Mouse (Mus musculus) limb, embryonic 12.5 days (tissue): ENCODE measurements around the gene Dyrk4. TPM values are rescaled to one million over a fixed set of nuclear protein-coding genes. Genes with fewer than 3 reads are reported as not detected.

Experiments used
- ATAC-seq: fragments of 200-750 bp; cut with Nextera tagmentation; 2 replicates; pipeline ENCODE4 v1.8.0; 2017; ENCODE audit warnings: low read depth, moderate TSS enrichment; ENCODE audit not compliant: insufficient number of reproducible peaks, insufficient read depth, low FRiP score, low TSS enrichment
- H3K27ac ChIP-seq: fragments of 300-500 bp; sonication (generic); 2 replicates; pipeline ENCODE4 v1.5.1; 2016; ENCODE audit warnings: mild to moderate bottlenecking, moderate library complexity
- H3K27me3 ChIP-seq: fragments of 300-500 bp; sonication (generic); 2 replicates; pipeline ENCODE4 v1.6.1; 2016; ENCODE audit warnings: mild to moderate bottlenecking, moderate library complexity
- H3K36me3 ChIP-seq: fragments of 300-500 bp; sonication (generic); 2 replicates; pipeline ENCODE4 v1.6.1; 2016; ENCODE audit warnings: mild to moderate bottlenecking, moderate library complexity
- H3K4me1 ChIP-seq: fragments of 300-500 bp; sonication (generic); replicated peaks from 2 replicates; pipeline ENCODE4 v1.6.1; 2016
- H3K4me2 ChIP-seq: fragments of 300-500 bp; sonication (generic); 2 replicates; pipeline ENCODE4 v1.6.1; 2016; ENCODE audit warnings: mild to moderate bottlenecking, moderate library complexity
- H3K4me3 ChIP-seq: fragments of 300-500 bp; sonication (generic); replicated peaks from 2 replicates; pipeline ENCODE4 v1.5.1; 2016; ENCODE audit warnings: mild to moderate bottlenecking
- H3K9ac ChIP-seq: fragments of 300-500 bp; sonication (generic); replicated peaks from 2 replicates; pipeline ENCODE4 v1.6.1; 2016; ENCODE audit warnings: mild to moderate bottlenecking, moderate library complexity
- H3K9me3 ChIP-seq: fragments of 300-500 bp; sonication (generic); 2 replicates; pipeline ENCODE4 v1.6.1; 2016; ENCODE audit warnings: mild to moderate bottlenecking, moderate library complexity
- WGBS: fragments of 180-500 bp; shearing (Covaris S2); methylation state at CpG from one replicate; pipeline ENCODE4 v1.1.7; 2016; 5-methylcytosine and 5-hydroxymethylcytosine counted together
- polyA plus RNA-seq: library from polyadenylated mRNA; unstranded; fragments of >200 nt; fragmentation: Nextera tagmentation; extraction: Ambion mirVana; gene quantifications from 2 replicates; pipeline ENCODE4 v1.2.1, GENCODE M21; 2016

Gene Dyrk4
- polyA plus RNA-seq, 1 experiment from 2014 or later, result not detected

- Histone ChIP-seq H3K36me3 (peaks cover 18% of the 10 kb centered on the region), H3K4me2 (peak overlapping the region; percentile 95), H3K27ac (no peak overlapping the region), H3K27me3 (no peaks in the 10 kb centered on the region), H3K4me3 (peak overlapping the region; percentile 75), H3K4me1 (peaks cover 30% of the 10 kb centered on the region), H3K9me3 (no peaks in the 10 kb centered on the region), H3K9ac (0 out of 2 replicates have a peak overlapping the region, but pooled peaks have one; percentile 84)
- no peak for ATAC-seq
- WGBS, result 82% methylated on average over 2 of the region's 2 CpGs
Measured at GRCm38 (mm10) chr6:126938047-126938446, 16.4 kb upstream of the Dyrk4 start.

DNA sequence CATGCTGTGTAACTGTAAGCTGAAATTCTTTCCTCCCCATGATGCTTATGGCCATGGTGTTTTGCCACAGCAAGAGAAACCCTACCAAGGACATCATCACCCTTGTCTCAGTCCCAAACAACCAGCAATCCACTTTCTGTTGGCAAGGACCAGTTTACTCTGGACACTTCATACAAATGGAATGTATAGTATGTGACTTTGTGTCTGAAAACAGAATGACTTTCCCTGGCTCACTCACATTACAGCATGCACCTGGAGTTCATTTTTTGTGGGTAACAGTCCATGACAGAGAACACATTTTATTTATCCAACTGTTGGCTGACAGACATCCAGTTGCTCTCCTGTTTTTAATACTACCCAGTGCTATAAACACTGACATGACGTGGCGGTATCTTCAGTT is 11.3 kb upstream of the Dyrk4 start:
- no peak overlapping the region for H3K4me3 ChIP-seq
- 78% methylated on average over 2 of the region's 2 CpGs for WGBS
- no peak overlapping the region for H3K27ac ChIP-seq
- H3K27me3 ChIP-seq, result no peaks in the 10 kb centered on the region
- no peaks in the 10 kb centered on the region for H3K9me3 ChIP-seq
- H3K9ac ChIP-seq, result no peak overlapping the region
- peaks cover 7% of the 10 kb centered on the region; the same call in 1 of the 2 replicates for H3K4me1 ChIP-seq
- H3K4me2 ChIP-seq, result no peak overlapping the region
- peaks cover 58% of the 10 kb centered on the region for H3K36me3 ChIP-seq
- ATAC-seq, result no peak

DNA sequence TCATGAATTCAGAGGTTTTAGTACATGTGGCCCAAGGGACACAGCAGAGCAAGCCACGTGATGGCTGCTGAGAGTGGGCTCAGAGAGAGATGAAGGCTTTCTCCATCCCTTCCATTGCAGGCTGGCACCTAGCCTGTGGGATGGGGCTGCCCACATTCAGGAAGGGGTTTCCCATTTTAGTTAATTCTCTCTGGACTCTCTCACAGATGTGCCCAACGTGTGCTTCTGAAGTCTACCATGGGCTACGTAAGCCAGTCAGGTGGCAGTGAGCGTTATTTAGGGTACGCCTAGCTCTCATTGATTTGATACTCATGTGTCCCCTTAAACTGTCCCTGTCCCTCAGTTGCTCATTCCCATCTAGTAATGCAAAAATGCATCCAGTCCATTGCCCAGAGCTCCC is 6.7 kb downstream of the Dyrk4 start:
- H3K27ac ChIP-seq, result no peak overlapping the region
- H3K4me2 ChIP-seq, result no peak overlapping the region
- no peak overlapping the region for H3K4me3 ChIP-seq
- H3K9me3 ChIP-seq, result no peaks in the 10 kb centered on the region
- H3K9ac ChIP-seq, result no peak overlapping the region
- no peak for ATAC-seq
- 0 out of 2 replicates have a peak, but pooled peaks cover 4% of the 10 kb centered on the region for H3K27me3 ChIP-seq
- no peaks in the 10 kb centered on the region for H3K4me1 ChIP-seq
- WGBS, result 77% methylated on average over 5 of the region's 5 CpGs
- no peaks in the 10 kb centered on the region for H3K36me3 ChIP-seq

- no peaks in the 10 kb centered on the region for H3K27me3 ChIP-seq
- no peak overlapping the region for H3K27ac ChIP-seq
- no peaks in the 10 kb centered on the region for H3K36me3 ChIP-seq
- H3K9ac ChIP-seq, result no peak overlapping the region
- H3K4me1 ChIP-seq, result no peaks in the 10 kb centered on the region
- H3K4me3 ChIP-seq, result no peak overlapping the region
- ATAC-seq, result no peak
- H3K4me2 ChIP-seq, result no peak overlapping the region
- no peaks in the 10 kb centered on the region for H3K9me3 ChIP-seq
- WGBS, result 80% methylated on average over 4 of the region's 4 CpGs
Measured at GRCm38 (mm10) chr6:126910727-126911126, 10.9 kb downstream of the Dyrk4 start.

DNA sequence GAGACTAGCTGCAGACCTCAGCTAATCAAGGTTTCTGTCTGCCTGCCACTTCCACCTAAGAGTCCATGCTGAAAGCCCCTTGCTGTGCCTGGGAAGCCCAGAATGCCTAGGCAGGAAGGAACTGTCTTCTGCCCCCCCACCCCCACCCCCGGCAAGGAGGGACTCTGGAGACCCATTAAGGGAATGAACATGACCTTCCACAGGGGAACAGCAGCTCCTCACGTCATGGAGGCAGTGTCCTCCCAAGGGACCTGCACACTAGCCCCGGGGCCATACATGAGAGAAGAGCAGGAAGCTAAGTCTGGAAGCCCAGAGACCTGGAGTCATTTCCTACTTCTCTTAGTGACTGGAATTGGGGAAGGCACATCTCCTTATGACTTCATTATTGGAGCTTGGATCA is 13.8 kb downstream of the Dyrk4 start:
- 75% methylated on average over 3 of the region's 3 CpGs for WGBS
- Histone ChIP-seq H3K9me3 (no peaks in the 10 kb centered on the region), H3K9ac (no peak overlapping the region), H3K4me2 (no peak overlapping the region), H3K27ac (no peak overlapping the region), H3K27me3 (no peaks in the 10 kb centered on the region), H3K4me1 (no peaks in the 10 kb centered on the region), H3K4me3 (no peak overlapping the region), H3K36me3 (no peaks in the 10 kb centered on the region)
- ATAC-seq, result no peak

DNA sequence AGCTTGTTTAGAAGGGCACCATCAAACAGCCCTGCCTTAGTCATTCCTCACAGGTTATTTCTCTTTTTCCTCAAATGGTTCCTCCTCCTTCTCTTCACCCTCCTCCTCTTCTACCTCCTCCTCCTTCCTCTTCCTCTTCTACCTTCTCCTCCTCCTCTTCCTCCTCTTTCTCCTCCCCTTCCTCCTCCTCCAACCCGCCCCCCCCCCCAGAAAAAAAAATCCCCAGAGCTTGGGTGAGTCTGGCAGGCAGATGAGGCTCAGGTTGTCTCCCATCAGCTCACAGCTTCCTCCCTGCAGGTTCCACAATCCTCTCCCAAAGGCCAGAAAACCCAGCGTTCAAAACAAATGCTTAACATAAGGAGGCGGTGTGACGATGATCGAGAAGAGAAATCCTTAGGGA is 14.3 kb downstream of the Dyrk4 start:
- H3K4me2 ChIP-seq, result no peak overlapping the region
- no peaks in the 10 kb centered on the region for H3K36me3 ChIP-seq
- H3K4me3 ChIP-seq, result no peak overlapping the region
- 76% methylated on average over 4 of the region's 5 CpGs for WGBS
- no peaks in the 10 kb centered on the region for H3K9me3 ChIP-seq
- no peak for ATAC-seq
- no peak overlapping the region for H3K27ac ChIP-seq
- no peak overlapping the region for H3K9ac ChIP-seq
- no peaks in the 10 kb centered on the region for H3K27me3 ChIP-seq
- no peaks in the 10 kb centered on the region for H3K4me1 ChIP-seq

DNA sequence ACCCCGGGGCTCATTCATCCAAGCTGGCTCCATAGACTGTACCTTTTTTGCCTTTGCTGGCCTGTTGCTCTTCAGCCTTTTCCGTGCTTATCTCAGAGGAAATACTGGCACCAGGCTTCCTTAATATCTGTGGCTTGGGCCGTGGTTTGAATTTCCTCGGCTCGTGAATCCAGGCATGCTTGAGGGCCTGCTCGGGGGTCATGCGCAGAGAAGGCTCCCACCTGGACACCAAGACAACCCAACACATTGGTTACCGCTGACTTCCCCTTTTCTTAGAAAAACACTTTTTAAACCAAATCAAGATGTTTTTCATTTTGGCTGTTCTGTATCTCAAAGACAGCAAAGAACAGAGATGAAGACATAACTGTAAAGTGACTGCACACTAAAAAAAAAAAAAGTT is 44.5 kb downstream of the Dyrk4 start:
- Histone ChIP-seq H3K27ac (no peak overlapping the region), H3K9ac (no peak overlapping the region), H3K9me3 (no peaks in the 10 kb centered on the region), H3K36me3 (no peaks in the 10 kb centered on the region), H3K4me2 (no peak overlapping the region), H3K27me3 (peaks cover 7% of the 10 kb centered on the region), H3K4me3 (no peak overlapping the region), H3K4me1 (no peaks in the 10 kb centered on the region)
- no peak for ATAC-seq
- 86% methylated on average over 8 of the region's 8 CpGs for WGBS

GRCm38 (mm10) chr6:126852881-126853280 is 68.8 kb downstream of the Dyrk4 start, which contains the start of gene Akap3:
Gene Akap3, plus strand, starts transcription at chr6:126853098.
- no peak for ATAC-seq
- peaks cover 5% of the 10 kb centered on the region; the same call in 1 of the 2 replicates for H3K27me3 ChIP-seq
- H3K4me3 ChIP-seq, result no peak within 1 kb of the TSS
- peaks cover 9% of the 10 kb centered on the region for H3K4me1 ChIP-seq
- H3K4me2 ChIP-seq, result no peak within 1 kb of the TSS
- H3K9ac ChIP-seq, result no peak within 1 kb of the TSS
- no peaks in the 10 kb centered on the region for H3K9me3 ChIP-seq
- no peak within 1 kb of the TSS for H3K27ac ChIP-seq
- H3K36me3 ChIP-seq, result no peaks in the 10 kb centered on the region

GRCm38 (mm10) chr6:126848712-126849704 is 72.6 kb downstream of the Dyrk4 start, which contains the start of gene Ndufa9:
Gene Ndufa9, minus strand, starts transcription at chr6:126849136.
- Histone ChIP-seq H3K27me3 (peaks cover 5% of the 10 kb centered on the region; the same call in 1 of the 2 replicates), H3K4me1 (peaks cover 14% of the 10 kb centered on the region), H3K27ac (peak within 1 kb of the TSS; percentile 53; the same call in 1 of the 2 replicates), H3K9ac (peak within 1 kb of the TSS; percentile 88), H3K36me3 (peaks cover 6% of the 10 kb centered on the region; the same call in 1 of the 2 replicates), H3K4me3 (peak within 1 kb of the TSS; percentile 86), H3K9me3 (no peaks in the 10 kb centered on the region), H3K4me2 (peak within 1 kb of the TSS; percentile 84)
- WGBS, result 5% methylated on average over 46 of the region's 46 CpGs
- ATAC-seq, result peak; percentile 68; the same call in 1 of the 2 replicates

- no peak for ATAC-seq
- H3K4me2 ChIP-seq, result no peak overlapping the region
- H3K4me1 ChIP-seq, result no peaks in the 10 kb centered on the region
- no peak overlapping the region for H3K9ac ChIP-seq
- no peak overlapping the region for H3K27ac ChIP-seq
- no peaks in the 10 kb centered on the region for H3K27me3 ChIP-seq
- H3K36me3 ChIP-seq, result peaks cover 96% of the 10 kb centered on the region
- 86% methylated on average over 8 of the region's 8 CpGs for WGBS
- no peak overlapping the region for H3K4me3 ChIP-seq
- no peaks in the 10 kb centered on the region for H3K9me3 ChIP-seq
Measured at GRCm38 (mm10) chr6:126836628-126837027, 85.0 kb downstream of the Dyrk4 start.
